Mouse (Mus musculus) heart, adult 10 weeks (tissue): ENCODE data around the gene Tent5d. TPM values are rescaled to one million over a fixed set of nuclear protein-coding genes. Genes with fewer than 3 reads are reported as not detected.

Source experiments
- polyA plus RNA-seq: library from polyadenylated mRNA; stranded (reverse); fragments of 350-450 nt; fragmentation: Illumina TruSeq; extraction: RNeasy Lipid Tissue Mini Kit (QIAGEN cat#74804); gene quantifications from one replicate; pipeline ENCODE4 v1.2.3, GENCODE M21; 2014; ENCODE audit warnings: low read depth, low replicate concordance

Gene Tent5d
- not detected for polyA plus RNA-seq

GRCm38 (mm10) chrX:107792290-107792689 is at the start of gene Tent5d:
Gene Tent5d (plus strand): TSS chrX:107792590.

GRCm38 (mm10) chrX:107816218-107816554 is 23.8 kb downstream of the Tent5d start, which contains the start of gene 2610002M06Rik:
Gene 2610002M06Rik (minus strand): TSS chrX:107816334.

Other genes with a start within 250 kb of the Tent5d start
- not detected for gene Tbx22, start 124.6 kb upstream of the Tent5d start, polyA plus RNA-seq
- gene 2610002M06Rik, start 23.7 kb downstream of the Tent5d start, polyA plus RNA-seq, result 7.2 TPM
- not detected for gene Gm732, start 155.9 kb downstream of the Tent5d start, polyA plus RNA-seq